Mouse (Mus musculus) liver, adult 10 weeks (tissue): ENCODE data around the gene Csnk2b. TPM values are rescaled to one million over a fixed set of nuclear protein-coding genes. Genes with fewer than 3 reads are reported as not detected.

ENCODE experiments used
- polyA plus RNA-seq: library from polyadenylated mRNA; stranded (reverse); fragments of 350-450 nt; fragmentation: Illumina TruSeq; extraction: RNeasy Lipid Tissue Mini Kit (QIAGEN cat#74804); gene quantifications from one replicate; pipeline ENCODE4 v1.2.3, GENCODE M21; 2014; ENCODE audit warnings: low read depth, low replicate concordance

The Csnk2b gene
- 97.4 TPM for polyA plus RNA-seq

DNA sequence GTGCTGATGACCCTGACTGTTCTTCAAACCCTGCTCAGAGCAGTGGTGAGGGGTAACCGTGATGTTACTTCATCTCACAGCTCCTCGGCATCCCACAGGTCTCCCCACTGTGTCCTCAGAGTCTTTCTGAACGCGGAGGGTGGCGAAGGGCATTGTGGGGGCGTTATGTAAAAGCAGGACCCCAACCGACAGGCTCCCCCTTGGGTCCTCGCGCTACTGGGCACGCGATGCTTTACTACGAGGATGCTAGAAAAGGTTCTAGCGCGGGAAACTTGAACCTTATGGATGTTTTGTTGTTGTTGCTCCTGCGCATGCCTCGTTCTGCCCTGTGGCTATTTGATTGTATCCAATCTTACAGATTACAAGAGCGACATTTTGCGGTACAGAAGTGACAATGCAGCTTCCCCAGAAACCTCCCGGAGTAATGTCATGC, at the start of gene Csnk2b:
Gene Csnk2b (minus strand): TSS at position 183 of the 433 bp plus-strand sequence.

DNA sequence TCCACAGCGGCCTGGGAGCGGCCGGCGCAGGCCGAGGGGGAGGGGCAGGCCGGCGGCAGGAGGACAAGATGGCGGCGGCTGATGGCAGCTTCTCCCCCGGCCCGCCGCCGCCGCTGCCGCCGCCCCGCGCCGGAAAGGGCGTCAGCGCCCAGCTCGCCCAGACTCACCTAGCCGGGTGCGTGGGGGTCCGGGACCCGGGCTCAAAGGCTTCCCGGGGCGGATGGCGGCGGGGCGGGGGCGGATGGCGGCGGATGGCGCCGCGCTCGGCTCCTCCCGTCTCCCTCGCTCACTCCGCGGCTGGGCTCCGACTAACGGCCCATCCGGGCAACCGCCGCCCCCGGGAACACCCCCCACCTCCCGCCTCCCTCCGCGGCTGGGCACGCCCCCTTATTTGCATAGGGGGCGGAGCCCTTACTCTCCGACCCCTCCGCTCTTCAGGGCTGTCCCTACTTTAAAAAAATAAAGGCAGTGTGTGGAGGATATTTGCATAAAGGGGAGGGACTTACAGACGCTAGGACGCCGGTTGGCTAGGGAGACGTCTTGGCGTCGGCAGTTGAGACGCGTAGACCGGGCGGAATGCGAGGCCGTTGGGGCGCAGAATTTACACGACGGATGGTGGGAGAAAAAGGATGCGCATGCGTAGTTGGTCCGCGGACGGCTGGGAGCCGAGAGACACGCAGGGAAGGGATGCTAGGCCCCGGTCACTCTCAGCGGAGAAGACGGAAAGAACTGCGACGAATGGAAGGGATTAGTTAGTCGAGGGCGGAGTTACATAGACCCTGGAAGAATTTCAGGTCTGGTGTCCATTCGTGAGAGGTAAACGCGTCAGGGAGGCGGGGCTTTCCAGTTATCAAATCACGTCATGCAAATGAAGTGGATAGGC, 43.0 kb upstream of the Csnk2b start, which contains the start of gene Prrc2a:
Gene Prrc2a (minus strand): TSS at position 330 of the 883 bp plus-strand sequence.

DNA sequence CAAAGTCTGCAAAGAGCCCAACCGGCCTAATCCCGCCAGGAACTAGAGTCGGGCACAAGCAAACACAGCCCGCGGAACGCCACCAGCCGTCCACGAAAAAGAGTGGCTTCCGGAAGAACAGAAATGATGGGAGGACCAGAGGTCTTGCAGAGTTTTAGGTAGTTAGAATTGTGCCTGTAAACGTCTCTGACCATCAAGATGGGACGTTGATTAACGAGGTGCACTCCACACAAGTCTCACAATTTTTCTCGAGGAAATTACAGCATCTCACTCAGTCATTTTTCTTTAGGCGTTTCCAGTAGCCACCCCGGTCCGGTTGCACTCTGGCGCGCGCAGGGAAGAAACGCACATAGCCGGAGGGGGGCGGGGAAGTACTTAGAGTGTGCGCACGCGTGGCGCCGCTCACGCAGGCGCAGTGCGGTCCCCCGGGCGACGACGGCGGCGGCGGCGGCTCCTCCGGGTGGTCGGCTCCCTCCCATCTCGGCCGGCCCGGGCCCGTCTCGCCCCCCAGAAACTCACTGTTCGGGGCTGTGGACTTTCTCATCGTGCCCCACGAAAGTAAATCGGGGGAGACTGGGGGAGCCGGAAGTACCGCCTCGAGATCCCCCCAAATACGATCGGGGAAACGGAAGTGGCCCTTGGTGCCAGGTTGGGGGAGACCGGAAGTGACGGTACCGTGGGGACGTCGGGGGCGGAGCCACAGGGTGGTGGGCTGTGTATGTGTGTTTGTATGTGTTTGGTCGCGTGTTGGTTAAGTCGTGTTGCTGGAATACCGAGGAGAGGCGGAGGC, 13.1 kb upstream of the Csnk2b start, which contains the start of gene Bag6:
Gene Bag6 (plus strand): TSS at position 378 of the 790 bp plus-strand sequence.

DNA sequence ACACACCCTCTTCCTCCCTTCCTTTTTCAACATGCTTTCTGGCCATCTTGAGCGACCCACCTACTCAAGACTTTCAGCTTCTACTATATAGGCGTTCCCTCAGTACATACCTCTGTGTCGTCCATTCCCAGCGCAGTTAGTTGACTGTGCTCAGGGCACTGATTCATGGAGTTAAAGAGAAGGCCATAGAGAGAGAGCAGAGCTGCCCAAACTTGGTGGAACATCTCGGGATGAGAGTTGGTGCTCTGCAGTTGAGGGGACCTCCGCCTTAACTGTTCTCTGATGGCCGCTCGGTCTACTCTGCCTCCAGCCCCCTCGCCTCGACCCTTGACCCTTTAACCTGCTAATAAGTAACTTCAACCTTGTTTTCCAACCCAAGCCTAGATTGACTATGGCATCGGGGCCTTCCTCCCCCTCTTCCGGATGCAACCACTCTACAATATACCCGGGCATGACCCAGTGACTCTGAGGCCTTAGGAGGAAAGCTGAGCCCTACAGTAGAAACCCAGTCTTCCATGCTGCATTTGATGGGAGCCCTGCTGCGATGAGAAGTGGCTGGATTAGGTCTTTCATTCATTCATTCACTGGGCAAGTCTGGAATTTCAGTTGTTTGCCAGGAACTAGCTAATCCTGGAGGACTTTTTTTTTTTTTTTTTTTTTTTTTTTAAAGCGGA, 9.8 kb upstream of the Csnk2b start, which contains the start of gene Apom:
Gene Apom (minus strand): TSS at position 551 of the 674 bp plus-strand sequence.

DNA sequence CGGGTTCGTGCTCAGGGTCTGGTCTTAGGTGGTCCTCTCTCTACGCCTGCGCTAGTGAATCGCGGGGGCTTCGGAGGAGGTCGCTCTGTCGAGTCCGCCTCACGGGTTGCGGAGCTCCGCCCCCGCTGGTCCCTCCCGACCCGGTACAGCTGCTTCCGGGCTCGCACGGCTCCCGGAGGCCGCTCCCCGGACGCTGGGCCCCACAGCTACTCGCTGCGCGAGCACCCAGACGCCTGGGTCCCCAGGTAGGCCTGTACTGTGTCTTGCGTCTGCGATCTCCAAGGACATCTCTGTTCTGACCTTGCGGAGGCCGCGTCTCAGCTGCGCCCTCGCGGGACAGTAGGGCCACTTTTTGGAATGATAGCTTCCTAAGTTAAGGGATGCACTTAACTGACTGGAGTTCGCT, 4.4 kb upstream of the Csnk2b start, which contains the start of gene D17H6S53E:
Gene D17H6S53E (plus strand): TSS at position 168 of the 406 bp plus-strand sequence.

DNA sequence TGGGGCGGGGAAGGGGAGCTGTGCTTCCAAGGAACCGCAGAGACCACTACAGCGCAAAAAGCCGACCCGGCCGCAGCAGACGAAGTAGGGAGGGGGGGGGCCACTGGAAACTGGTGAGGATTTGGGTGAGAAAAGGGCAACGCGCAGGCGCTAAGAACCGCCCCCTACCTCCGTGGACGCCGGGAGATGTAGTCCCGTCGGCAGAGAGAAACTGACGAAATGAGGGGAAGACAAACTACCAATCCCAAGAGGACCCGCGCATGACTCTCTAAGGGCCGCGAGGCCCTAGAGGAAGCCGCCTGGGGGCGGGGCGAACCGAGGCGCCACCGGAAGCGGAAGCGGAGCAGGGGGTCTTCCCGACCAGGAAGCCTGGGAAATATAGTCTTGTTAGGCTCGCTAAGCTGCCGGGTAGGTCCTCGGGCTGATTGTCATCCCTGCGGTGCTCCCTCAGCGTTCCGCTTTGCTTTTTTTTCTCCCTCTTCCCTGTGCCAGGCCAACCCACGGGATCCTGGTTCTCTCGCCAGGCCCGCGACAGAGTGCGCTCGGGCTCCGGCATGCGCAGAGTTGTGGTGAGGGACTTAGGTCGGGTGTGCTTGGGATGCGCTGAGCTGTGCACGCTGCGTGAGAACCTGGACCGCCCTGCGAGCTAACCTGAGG, 582 bp downstream of the Csnk2b start, which contains the start of gene Gpank1:
Gene Gpank1 (plus strand): TSS at position 313 of the 657 bp plus-strand sequence.

DNA sequence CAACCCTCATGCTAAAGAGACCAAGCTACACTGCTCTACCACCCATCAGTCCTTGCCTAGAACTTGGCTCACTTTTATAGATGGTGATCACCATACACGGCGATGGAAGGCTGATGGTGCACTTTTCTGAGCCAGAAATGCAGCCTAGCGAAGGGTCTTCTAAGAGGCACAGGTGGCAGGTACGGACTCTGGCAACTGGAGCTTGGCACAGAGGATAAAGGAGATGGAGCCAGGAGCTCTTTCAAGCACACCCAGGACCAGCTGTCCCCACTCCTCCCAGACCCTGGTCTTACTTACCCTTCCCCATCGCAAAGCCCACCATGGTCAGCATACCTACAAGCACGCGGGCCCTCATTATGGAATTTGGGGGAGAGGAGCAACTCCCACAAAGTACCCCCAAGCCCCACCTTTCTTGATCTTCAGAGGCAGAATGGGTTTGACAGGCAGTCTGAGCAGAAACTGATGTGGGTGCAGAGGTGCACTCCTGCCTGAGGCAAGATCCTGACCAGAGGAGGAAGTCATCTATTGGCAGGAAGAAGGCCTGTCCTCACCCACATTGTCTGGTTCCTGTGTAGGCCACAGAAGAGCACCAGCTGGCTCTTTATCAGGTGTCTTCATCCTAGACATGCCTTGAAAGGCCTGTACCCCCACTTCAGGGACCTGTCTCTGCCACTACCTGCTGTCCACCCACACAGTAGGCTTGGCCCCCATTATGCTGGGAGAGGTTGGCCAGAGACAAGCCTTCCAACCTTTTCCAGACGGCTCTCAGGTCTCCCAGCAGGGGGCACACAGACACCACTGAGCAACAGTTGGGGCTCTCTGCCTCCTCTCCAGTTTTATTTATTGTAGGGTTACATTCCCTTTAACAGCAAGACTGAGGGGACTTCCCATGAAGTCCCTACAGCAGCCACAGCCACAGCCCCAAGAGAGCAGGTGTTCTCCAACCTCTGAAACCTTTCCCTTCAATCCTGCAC, 6.5 kb downstream of the Csnk2b start, which contains the start of gene Ly6g5b:
Gene Ly6g5b (minus strand): TSS at position 383 of the 974 bp plus-strand sequence.

DNA sequence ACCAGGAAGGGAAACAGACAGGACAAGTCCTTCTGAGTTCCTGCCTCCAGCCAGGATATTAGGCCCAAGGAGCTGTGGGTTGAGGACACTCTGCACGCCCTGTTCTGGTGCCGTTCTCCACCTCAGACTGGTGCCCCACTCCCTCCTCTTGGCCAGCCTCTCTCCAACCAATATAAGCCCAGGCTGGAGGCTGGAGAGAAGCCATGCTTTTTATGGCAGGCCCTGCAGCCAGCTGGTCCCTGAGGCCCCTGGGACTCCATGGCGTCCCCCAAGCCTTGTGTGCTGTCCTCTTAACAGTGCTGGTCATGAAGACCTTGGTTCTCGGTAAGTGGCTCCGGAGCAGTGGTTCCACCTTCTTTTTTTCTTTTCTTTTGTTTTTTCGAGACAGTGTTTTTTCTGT, 13.8 kb downstream of the Csnk2b start, which contains the start of gene Ly6g5c:
Gene Ly6g5c (plus strand): TSS at position 183 of the 400 bp plus-strand sequence.

DNA sequence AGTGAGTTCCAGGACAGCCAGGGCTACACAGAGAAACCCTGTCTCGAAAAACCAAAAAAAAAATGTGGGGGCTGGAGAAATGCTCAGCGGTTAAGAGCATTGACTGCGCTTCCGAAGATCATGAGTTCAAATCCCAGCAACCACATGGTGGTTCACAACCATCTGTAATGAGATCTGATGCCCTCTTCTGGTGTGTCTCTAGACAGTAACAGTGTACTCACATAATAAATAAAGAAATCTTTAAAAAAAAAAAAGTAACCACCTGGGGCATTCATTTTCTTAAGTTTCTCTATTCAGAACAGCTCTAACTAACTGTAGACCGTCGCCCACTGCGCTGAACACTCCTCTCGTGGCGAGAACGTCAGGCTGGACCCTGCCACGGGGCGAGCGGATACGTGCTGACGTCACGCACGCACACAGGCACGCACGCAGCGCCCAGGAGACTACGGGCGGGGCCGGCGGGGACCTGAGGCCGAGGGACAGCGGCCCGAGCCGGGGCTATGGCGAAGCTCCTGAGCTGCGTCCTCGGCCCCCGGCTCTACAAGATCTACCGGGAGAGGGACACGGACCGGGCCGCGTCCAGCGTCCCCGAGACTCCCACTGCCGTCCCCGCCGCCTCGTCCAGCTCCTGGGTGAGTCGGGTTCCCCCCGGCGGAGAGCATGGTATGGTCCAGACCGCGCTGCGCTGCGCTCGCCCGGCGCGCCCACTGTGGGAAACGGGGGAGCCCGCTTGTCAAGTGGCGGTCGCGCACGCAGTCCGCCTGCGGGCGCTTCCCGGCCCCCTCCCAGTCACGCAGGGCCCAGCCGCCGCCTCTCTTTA, 32.8 kb downstream of the Csnk2b start, which contains the start of gene Abhd16a:
Gene Abhd16a (plus strand): TSS at position 439 of the 820 bp plus-strand sequence.

DNA sequence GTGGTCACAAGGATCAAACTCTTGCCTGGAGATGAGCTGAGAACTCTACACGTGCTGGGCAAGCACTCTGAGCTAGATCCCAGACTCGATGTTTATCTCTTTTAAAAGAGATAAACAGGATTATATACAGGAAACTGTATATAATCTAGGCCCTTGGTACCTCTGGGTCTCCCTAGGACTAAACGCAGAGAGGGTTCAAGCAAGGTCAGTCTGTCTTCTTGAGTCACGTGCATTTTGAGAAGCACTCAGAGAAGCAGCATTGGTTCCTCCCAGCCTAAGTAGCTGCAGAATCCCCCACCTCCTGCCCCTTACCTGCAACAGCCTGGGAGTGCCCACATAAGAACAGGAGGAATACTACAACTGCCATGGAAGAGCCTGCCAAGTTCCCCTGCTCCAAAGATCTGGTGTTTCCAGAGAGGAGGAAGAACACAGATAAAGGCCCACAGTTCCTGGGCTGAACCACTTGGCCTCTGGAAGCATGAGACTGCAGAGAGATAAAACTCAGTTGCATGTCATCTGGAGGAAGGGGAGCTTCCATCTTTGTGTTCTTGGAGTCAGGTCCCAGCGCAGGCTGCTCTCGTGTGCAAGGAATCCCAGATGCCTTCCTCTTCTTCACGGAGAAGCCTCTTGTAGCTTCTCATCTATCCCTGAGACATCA, 36.5 kb downstream of the Csnk2b start, which contains the start of gene Ly6g6f:
Gene Ly6g6f (minus strand): TSS at position 403 of the 658 bp plus-strand sequence.

DNA sequence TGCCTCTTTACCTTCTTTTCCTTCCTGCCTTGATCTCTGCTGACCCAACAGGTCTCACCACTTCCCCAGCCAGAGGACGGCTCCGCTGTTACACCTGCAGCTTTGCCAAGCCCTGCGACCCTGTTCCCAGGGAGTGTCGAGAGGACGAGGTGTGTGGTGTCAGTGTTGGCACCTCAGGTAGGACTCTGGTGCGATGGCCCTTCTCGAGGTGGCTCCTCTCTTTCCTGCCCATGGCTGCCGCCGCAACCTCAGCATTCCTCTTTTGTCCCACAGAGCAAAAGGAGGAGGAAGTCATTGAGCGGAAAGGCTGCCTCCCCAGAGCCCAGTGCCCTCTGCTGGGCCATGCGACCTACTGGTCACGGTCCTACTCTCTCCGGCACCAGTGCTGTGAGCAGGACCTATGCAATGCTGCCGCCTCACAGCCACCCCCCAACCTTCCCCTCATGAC, 44.0 kb downstream of the Csnk2b start, which contains the start of gene Ly6g6d:
Gene Ly6g6d (minus strand): TSS at position 280 of the 448 bp plus-strand sequence.

DNA sequence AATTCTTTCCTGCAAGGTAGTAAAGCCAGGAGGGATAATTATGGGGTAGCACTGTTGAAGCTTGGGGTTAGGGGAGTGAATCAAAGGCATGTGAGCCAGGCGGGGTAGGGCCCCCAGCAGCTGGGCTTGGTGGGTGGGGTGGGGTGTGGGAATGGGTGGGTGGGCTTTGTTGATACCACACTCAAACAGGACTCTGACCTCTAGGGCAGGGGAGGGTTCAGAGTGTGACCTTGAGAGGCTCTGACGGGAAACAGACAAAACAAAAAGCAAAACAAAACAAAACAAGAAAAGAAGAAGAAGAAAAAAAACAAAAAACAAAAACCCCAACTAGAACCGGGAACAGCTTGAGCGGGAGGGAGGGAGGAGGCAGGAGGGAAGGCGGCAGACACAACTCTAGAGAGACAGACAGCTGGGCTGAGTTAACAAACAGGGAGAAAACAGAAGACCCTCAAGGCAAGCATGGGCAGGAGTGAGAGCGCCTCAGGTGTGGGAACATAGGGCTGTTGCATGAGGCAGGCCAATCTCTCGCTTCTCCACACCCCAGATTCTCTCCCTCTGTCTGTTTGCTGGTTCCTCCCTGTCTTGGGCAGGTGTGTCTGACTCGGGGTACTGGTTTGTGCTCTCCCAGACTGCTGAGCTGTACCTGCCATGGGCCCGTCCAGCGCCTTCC, 45.2 kb downstream of the Csnk2b start, which contains the start of gene Ly6g6e:
Gene Ly6g6e (plus strand): TSS at position 396 of the 670 bp plus-strand sequence.

Other genes starting within 250 kb of the Csnk2b start
- 0.69 TPM for gene Zbtb12, start 242.6 kb downstream of the Csnk2b start, polyA plus RNA-seq
- gene Gm20547, start 240.0 kb downstream of the Csnk2b start, polyA plus RNA-seq = 33.6 TPM
- gene C2, start 223.8 kb downstream of the Csnk2b start, polyA plus RNA-seq = 24.6 TPM
- 7.4 TPM for gene Ehmt2, start 223.6 kb downstream of the Csnk2b start, polyA plus RNA-seq
- not detected for gene Slc44a4, start 207.6 kb downstream of the Csnk2b start, polyA plus RNA-seq
- gene Neu1, start 190.8 kb downstream of the Csnk2b start, polyA plus RNA-seq = 3.7 TPM
- gene Hspa1b, start 162.8 kb downstream of the Csnk2b start, polyA plus RNA-seq = 1.3 TPM
- not detected for gene Gm20481, start 152.1 kb downstream of the Csnk2b start, polyA plus RNA-seq
- gene Hspa1a, start 149.9 kb downstream of the Csnk2b start, polyA plus RNA-seq = not detected
- not detected for gene Hspa1l, start 149.3 kb downstream of the Csnk2b start, polyA plus RNA-seq
- 12.7 TPM for gene Lsm2, start 140.2 kb downstream of the Csnk2b start, polyA plus RNA-seq
- gene Vars, start 121.1 kb downstream of the Csnk2b start, polyA plus RNA-seq = 1.2 TPM
- not detected for gene Vwa7, start 105.5 kb downstream of the Csnk2b start, polyA plus RNA-seq
- not detected for gene Sapcd1, start 94.0 kb downstream of the Csnk2b start, polyA plus RNA-seq
- 1.1 TPM for gene Msh5, start 75.3 kb downstream of the Csnk2b start, polyA plus RNA-seq
- 5.7 TPM for gene Clic1, start 72.1 kb downstream of the Csnk2b start, polyA plus RNA-seq
- gene Ddah2, start 63.0 kb downstream of the Csnk2b start, polyA plus RNA-seq = not detected
- not detected for gene Ly6g6c, start 56.7 kb downstream of the Csnk2b start, polyA plus RNA-seq
- gene Mpig6b, start 55.9 kb downstream of the Csnk2b start, polyA plus RNA-seq = not detected
- gene Ly6g6e, start 45.2 kb downstream of the Csnk2b start, polyA plus RNA-seq = not detected
- gene Ly6g6d, start 44.0 kb downstream of the Csnk2b start, polyA plus RNA-seq = not detected
- gene Ly6g6f, start 36.4 kb downstream of the Csnk2b start, polyA plus RNA-seq = not detected
- gene Abhd16a, start 32.8 kb downstream of the Csnk2b start, polyA plus RNA-seq = 4.4 TPM
- gene Ly6g5c, start 13.8 kb downstream of the Csnk2b start, polyA plus RNA-seq = not detected
- not detected for gene Ly6g5b, start 6.6 kb downstream of the Csnk2b start, polyA plus RNA-seq
- gene Gpank1, start 598 bp downstream of the Csnk2b start, polyA plus RNA-seq = 1.4 TPM
- gene D17H6S53E, start 4.3 kb upstream of the Csnk2b start, polyA plus RNA-seq = 1.3 TPM
- gene Apom, start 10.0 kb upstream of the Csnk2b start, polyA plus RNA-seq = 85.5 TPM
- gene Bag6, start 13.1 kb upstream of the Csnk2b start, polyA plus RNA-seq = 5.2 TPM
- 3.7 TPM for gene Prrc2a, start 42.8 kb upstream of the Csnk2b start, polyA plus RNA-seq
- gene Aif1, start 54.0 kb upstream of the Csnk2b start, polyA plus RNA-seq = 7.5 TPM
- gene Lst1, start 66.4 kb upstream of the Csnk2b start, polyA plus RNA-seq = not detected
- gene Ltb, start 72.4 kb upstream of the Csnk2b start, polyA plus RNA-seq = not detected
- gene Tnf, start 80.0 kb upstream of the Csnk2b start, polyA plus RNA-seq = 0.26 TPM
- gene Lta, start 83.3 kb upstream of the Csnk2b start, polyA plus RNA-seq = not detected
- gene Gm16181, start 98.8 kb upstream of the Csnk2b start, polyA plus RNA-seq = not detected
- 2.6 TPM for gene Atp6v1g2, start 111.6 kb upstream of the Csnk2b start, polyA plus RNA-seq
- gene Nfkbil1, start 113.7 kb upstream of the Csnk2b start, polyA plus RNA-seq = 0.87 TPM
- 7.4 TPM for gene Ddx39b, start 119.7 kb upstream of the Csnk2b start, polyA plus RNA-seq
- gene H2-D1, start 140.7 kb upstream of the Csnk2b start, polyA plus RNA-seq = 78.7 TPM
- gene H2-Q1, start 198.4 kb upstream of the Csnk2b start, polyA plus RNA-seq = 18.4 TPM
- gene H2-Q2, start 220.2 kb upstream of the Csnk2b start, polyA plus RNA-seq = 2.7 TPM